Mouse (Mus musculus) heart, postnatal 10 days (tissue): Measurements from ENCODE around the gene Hist1h3c. TPM values are rescaled to one million over a fixed set of nuclear protein-coding genes. Genes with fewer than 3 reads are reported as not detected.
"Not testable (repeated sequence)": the region's sequence is repeated elsewhere in the genome, so short reads cannot be mapped to it uniquely, and the experiment has no call there.

Source experiments
- DNase-seq, 2 experiments: peaks; one replicate each; pipeline ENCODE4 v3.0.0; 2021
- intact Hi-C: fragments of 180-260 bp; cut with DNase I; formaldehyde crosslinking; loops from one replicate; pipeline ENCODE4 v1.15.1; 2025
- total RNA-seq, 2 experiments: library from RNA; stranded (reverse); gene quantifications; 2 replicates each; pipeline ENCODE4 v1.2.3; 2021

Hist1h3c gene
- 100 to 1,000 TPM in 1 of 2 experiments, 10 to 100 TPM in 1; 84.0 to 101 TPM for total RNA-seq

DNA sequence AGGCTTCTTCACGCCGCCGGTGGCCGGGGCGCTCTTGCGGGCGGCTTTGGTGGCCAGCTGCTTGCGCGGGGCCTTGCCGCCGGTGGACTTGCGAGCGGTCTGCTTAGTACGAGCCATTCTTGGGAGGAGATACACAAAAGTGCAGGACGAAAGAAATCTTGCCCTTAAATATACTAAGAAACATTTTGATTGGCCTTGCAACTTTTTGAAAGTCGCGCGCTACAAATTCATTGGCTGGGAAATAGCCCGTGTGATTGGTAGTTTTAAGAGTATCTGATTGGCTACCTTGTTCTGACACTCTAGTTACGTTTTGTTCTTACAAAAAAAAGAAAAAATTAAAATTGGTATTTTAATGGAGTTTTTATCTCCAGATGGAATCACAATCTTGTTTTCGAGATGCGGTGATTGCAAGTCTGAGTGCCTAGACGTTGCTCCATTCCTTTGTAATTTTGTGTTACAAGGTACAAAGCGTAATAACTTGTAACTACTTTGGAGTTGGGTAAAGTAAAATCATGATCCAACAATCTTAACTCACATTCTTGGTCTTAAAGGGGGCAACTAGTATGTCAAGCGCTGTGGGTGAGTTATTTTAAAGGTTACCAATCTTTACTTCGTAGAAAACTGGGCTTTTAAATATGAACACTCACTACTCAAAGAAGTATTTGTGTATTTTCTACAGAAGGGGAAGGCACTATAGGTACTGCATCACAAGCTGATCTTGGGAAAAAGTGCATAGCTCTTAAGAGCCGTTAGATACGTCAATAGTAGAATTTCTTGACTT lies at the start of gene Hist1h3c:
Hist1h3c (minus strand) TSS at position 222 of the 781 bp plus-strand sequence.
- peak; percentile 90 to 92 for DNase-seq
- intact Hi-C loops: loop anchor here (5.0 to 10.0 kb wide), 3 partner anchors 211 to 1921 kb away; partner anchors contain the start of genes Hist1h2af, Hist1h2ag, Hist1h2bj and Hist1h3g

DNA sequence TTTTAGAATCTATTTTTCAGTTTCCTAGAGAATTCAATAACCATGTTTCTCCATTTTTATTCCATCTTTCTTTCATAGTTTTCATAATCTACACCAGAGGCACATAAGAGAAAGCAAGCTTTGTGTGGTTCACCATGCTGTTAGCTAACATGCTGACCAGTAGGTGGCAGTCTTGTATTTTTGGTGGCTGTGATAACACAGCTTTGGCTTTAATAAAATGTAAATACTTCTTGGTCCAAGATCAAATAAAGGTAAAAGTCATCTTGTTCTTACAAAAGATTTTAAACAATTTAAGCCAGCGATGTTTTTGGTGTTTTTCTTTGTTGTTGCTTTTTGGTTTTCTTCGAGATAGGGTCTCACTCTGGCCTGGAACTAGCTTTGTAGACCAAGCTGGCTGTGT lies 47.1 kb upstream of the Hist1h3c start:
- intact Hi-C loops: loop anchor here (1.0 to 5.0 kb wide), 3 partner anchors 93 to 504 kb away; no protein-coding TSS in a partner anchor
- peak; percentile 38 to 67 for DNase-seq

DNA sequence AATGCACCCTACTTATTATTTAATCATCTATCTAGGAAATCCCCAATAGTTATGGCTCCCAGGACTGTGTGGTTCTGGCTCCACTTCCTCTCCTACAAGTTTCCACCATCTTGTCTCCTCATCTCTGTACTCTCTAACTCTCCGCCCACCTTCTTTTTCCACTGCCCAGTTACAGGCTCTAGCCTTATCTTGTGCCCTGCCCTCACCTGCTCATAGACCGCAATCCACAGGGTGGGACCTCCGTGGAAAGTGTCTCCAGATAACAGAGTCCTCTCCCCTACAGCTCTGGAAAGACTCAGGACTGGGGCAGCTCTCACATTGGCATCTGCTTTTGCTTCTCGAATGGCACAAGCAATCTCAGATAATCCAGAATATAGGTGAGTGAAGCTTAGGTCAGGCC lies 33.6 kb upstream of the Hist1h3c start:
- no peak for DNase-seq
- intact Hi-C loops: no loop called here

DNA sequence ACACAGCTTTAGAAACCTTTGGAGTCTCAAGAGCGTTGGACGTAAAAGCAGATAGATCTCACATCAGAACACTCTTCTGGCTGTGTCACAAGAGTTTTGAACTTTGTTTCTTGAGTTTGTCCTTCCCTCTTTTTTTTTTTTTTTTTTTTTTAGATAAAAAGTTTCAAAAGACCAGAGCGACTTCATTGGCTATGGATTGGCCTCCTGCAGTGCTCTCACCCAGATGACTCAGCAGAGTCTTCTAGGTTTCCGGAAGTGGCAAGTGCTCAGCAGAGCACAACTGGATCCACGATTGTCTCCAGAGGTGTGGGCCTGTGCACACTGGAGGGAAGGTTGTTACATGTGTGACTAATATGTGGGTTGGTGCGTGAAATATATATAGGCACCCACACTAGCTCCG lies 32.9 kb upstream of the Hist1h3c start:
- intact Hi-C loops: no loop called here
- no peak for DNase-seq

DNA sequence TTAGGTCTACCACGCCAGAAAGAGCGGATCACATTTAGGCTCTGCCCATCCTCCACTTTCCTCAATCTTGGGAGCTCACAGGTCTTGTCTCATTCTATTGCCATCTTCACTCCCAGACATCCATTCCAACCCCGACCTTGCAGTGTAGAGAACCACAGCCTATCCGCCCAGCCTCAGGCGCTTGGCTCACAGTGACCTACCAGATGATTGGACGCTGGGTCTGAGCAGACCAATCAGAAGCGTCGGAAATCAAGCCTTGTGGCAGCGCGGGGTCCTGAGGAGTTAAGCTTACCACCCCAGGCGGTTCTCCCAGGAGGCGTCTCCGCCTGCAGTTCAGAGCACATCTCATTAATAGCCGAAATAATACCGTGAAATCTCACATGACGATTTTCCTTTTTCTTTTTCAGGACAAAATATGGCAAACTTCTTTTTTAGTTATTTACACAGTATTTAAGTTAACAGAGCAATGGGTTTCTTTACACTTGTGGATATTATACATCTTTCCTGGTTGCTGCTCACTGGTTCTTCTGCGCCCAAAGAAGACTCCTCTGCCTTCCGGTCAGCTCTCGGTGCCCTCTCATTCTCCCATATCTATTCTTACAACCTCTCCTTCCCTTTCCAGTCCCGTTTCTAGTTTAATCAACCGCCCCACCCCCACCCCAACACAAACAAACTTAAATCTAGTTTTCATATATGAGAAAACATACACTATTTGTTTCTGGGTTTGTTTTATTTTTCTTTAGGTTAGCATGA lies 27.3 kb upstream of the Hist1h3c start:
- DNase-seq: peak; percentile 55 to 58
- intact Hi-C loops: no loop called here

DNA sequence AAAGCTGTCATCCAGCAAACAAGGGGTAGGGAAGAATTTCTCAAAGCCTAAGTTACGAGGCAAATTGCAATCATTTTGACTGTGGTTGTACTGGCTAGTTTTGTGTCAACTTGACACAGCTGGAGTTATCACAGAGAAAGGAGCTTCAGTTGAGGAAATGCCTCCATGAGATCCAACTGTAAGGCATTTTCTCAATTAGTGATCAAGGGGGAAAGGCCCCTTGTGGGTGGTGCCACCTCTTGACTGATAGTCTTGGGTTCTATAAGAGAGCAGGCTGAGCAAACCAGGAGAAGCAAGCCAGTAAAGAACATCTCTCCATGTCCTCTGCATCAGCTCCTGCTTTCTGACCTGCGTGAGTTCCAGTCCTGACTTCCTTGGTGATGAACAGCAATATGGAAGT lies 24.2 kb upstream of the Hist1h3c start, which contains the start of gene Trim38:
Trim38 (plus strand) TSS at position 301 of the 400 bp plus-strand sequence.
- intact Hi-C loops, DNase-seq: not testable (repeated sequence)

DNA sequence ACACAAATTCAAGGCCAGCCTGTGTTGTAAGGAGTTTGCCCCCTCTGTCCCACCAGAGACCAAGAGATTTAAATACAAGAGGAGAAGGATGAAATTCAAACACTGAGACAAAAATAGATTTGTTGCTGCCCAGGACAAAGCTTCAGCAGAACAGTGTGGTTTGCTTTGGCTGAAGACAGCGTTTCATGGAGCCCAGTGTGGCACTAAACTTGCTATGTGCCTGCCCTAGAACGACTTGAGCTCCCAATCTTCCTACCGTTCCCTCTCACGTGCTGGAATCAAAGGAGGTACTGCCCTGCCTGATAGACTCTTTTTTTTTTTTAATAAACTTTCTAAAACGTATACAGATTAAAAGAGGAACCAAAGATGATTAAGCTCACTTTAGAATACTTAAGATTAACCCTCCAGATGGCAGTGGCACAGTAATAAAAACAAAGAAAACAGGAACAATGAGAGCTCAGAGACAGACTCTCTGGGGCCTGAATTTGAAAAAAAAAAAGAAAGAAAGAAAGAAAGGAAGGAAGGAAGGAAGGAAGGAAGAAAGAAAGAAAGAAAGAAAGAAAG lies 23.5 kb upstream of the Hist1h3c start:
- DNase-seq: no peak
- intact Hi-C loops: no loop called here

DNA sequence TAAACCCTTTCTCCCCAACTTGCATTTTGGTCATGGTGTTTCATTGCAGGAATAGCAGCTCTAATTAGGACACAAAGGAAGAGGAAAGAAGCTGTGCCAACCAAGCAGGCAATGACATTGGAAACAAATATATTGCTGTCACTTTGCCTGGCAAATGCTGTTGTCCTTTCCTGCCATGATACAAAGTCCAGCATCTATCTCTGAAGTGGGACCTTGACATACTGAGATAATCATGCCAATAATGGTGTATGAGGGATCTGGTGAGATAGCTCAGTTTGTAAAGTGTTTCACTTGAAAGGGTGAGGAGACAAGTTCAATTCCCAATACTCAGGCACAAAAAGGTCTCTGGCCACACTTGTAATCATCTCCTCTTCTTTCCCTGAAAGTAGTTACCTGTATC lies 21.4 kb upstream of the Hist1h3c start:
- DNase-seq: no peak
- intact Hi-C loops: no loop called here

DNA sequence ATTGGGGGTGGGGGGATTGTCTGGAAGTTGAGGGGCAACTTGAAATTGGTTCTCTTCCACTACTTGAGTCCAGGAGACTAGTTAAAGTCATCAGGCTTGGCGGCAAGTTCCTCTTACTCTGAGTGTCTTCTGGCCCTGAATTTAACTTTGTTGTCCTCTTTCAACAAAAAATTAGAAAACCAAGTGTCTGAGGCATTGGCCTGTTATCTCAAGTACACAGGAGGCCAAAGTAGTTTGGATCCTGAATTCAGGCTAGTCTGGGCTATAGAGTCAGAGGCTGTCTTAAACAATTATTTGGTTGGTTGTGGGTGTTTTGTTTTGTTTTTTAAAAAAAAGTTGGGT lies 19.7 kb upstream of the Hist1h3c start:
- no peak for DNase-seq
- intact Hi-C loops: no loop called here

DNA sequence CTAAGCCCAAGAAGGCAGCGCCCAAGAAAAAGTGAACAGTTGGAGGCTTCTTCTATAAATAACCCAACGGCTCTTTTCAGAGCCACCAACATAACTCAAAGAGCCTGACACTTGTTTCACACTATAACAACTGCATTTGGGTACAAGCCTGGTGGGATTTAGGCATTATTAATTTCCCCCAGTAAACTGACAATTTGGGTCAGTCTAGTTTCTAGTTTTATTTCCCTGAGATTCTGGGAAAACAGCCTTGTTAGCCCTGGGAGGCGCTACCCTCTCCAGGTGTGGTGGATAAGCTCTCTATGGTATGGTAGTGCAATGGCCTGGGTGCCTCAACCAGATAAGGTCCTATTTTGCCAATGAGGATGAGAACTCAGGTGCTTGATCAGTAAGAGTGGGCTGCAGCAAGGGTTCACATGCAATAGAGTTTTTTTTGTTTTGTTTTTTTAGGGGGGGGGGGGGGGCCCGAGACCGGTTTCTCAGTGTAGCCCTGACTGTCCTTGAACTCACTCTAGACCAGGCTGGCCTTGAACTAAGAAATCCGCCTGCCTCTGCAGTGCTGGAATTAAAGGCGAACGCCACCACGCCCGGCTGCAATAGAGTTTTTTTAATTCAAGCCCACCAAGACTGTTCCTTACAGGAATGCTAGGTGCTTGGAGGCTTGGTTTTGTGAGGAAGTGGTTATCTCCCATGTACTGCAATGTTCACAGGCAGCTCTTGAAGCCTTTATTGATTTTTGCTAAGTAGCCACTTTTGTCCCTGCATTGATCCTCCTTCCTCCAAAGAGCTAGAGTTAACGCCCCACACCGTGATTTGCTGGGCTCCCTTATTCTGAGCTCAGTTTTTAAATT lies 19.1 kb upstream of the Hist1h3c start:
- intact Hi-C loops: loop anchor here (5.0 kb wide), 1 partner anchor 1712 kb away; no protein-coding TSS in a partner anchor

DNA sequence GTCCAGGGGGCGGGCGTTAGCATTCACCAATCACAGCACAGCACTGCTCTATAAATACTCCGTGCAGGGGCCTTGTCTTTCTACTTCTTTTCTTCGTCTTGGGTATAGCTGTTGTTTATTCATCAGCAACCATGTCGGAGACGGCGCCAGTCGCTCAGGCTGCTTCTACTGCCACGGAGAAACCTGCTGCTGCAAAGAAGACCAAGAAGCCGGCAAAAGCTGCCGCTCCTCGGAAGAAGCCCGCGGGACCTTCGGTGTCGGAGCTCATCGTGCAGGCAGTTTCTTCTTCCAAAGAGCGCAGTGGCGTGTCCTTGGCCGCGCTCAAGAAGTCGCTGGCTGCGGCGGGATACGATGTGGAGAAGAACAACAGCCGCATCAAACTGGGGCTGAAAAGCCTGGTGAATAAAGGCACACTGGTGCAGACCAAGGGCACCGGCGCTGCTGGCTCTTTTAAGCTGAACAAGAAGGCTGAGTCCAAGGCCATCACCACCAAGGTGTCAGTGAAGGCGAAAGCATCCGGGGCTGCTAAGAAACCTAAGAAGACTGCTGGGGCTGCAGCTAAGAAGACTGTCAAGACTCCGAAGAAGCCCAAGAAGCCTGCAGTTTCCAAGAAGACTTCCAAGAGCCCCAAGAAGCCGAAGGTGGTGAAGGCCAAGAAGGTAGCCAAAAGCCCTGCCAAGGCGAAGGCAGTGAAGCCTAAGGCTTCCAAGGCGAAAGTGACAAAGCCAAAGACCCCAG lies 18.4 kb upstream of the Hist1h3c start, which contains the start of gene Hist1h1a:
Hist1h1a (plus strand) TSS at position 81 of the 738 bp plus-strand sequence.
- peak; percentile 87 to 89 for DNase-seq
- intact Hi-C loops: loop anchor here (5.0 kb wide), 1 partner anchor 1711 kb away; no protein-coding TSS in a partner anchor

More for the DNA sequence above, 19.1 kb upstream of the Hist1h3c start:
- DNase-seq: no peak

DNA sequence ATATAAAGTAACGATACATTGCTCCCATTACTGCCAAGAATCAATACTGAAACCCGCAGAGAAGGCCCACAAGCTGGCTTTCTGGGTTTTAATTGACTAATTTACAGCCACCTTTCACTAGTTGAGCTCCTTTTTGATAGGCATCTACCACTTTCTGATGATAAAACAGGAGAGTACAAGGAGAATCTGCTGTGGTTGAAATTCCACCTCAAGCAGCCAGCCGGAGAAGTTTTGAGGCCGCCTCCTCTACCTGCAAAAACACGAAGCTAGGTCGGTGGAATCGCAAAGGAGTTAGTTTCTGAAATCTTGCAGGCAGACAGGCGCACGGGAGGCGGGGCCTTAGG lies 17.8 kb upstream of the Hist1h3c start:
- intact Hi-C loops: loop anchor here (5.0 kb wide), 1 partner anchor 1711 kb away; no protein-coding TSS in a partner anchor
- DNase-seq: no peak

DNA sequence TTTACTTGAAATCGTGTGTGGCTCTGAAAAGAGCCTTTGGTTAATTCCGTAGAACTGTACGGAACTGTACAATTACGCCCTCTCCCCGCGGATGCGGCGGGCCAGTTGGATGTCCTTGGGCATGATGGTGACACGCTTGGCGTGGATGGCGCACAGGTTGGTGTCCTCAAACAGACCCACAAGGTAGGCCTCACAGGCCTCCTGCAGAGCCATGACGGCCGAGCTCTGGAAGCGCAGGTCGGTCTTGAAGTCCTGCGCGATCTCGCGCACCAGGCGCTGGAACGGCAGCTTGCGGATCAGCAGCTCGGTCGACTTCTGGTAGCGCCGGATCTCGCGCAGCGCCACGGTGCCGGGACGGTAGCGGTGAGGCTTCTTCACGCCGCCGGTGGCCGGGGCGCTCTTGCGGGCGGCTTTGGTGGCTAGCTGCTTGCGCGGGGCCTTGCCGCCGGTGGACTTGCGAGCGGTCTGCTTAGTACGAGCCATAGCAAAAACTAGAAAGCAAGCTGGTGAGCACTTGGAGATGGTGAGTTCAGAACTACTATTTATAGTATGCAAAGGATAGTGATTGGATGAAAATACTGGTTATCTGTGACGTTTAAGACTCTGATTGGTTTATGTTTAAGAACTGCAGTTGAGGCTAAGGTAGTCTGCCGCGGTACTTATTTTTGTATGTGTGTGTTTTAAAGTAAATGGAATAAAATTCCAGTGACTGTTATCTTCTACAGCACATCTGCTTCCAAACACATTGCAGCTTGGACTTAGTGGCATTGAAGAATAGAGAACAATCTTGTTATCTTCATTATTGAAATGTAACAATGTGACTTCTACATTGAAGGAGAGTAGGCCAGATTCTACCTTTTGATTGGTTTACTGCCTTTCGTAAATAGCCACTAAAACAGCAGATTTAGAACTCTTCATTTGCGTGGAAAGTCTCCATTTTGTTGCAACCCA lies 16.7 kb upstream of the Hist1h3c start, which contains the start of gene Hist1h3a:
Hist1h3a (minus strand) TSS at position 516 of the 951 bp plus-strand sequence.
- DNase-seq: peak; percentile 70 to 80
- intact Hi-C loops: loop anchor here (5.0 kb wide), 1 partner anchor 1710 kb away; no protein-coding TSS in a partner anchor

DNA sequence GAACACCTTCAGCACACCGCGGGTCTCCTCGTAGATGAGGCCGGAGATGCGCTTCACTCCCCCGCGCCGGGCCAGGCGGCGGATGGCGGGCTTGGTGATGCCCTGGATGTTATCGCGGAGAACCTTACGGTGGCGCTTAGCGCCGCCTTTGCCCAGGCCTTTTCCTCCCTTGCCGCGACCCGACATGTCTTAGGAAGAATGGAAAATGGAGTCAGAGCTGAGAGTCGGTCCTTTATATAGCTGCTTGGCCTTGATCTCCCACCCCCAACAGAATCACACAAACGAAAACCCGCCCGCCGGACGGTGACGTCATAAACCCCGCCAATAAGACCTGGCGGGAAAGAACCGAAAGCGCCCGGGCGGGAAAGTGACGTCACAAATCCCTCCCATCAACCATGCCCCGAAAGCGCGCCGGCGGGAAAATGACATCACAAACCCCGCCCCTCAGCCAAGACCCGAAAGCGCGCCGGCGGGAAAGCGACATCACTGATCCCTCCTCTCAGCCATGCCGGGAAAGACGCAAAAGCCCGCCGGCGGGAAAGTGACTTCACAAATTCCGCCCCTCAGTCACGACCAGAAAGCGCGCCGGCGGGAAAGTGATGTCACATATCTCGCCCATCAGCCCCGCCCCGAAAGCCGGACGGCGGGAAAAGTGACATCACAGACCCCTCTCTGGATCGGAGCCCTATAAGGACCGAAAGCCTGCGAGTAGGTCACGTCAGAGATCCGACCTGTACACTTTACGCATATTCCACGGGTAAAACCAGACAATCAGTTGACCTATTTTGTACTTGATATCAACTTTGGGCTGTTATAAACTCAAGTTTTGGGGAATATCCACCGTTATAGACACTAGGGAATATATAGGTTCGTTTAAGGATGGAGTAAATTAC lies 15.8 kb upstream of the Hist1h3c start, which contains the start of gene Hist1h4a:
Hist1h4a (minus strand) TSS at position 259 of the 893 bp plus-strand sequence.
- intact Hi-C loops: loop anchor here (5.0 kb wide), 1 partner anchor 1709 kb away; no protein-coding TSS in a partner anchor
- peak; percentile 98 to 99 for DNase-seq

DNA sequence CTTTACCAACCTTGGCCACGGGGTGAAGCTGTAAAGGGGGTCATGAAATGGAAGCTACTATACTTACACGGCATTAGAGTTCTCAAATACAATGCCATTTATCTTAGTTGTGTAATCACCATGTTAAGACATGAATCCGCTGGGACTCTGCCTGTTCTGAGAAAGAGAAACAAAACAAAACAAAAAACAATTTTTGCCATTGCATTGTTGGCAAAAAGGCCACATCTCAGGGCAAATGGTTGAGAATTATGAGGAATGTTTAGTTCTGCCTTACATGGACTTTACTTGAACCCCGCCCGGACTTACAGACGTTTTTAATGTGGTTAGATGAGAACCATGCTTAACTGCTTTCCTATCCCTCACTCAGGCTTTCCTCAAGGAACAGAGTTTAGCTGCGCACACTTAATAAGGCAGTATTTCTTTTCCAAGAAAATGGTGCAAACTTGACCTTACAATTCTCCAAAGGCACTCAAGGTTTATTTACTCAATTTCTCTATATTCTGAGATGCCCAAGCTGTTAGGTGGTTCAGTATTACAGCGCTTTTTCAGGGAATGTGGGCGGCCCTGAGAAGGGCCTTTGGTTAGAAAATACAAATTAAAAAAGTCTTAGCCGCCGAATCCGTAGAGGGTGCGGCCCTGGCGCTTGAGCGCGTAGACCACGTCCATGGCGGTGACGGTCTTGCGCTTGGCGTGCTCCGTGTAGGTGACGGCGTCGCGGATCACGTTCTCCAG lies 15.0 kb upstream of the Hist1h3c start:
- no peak for DNase-seq

DNA sequence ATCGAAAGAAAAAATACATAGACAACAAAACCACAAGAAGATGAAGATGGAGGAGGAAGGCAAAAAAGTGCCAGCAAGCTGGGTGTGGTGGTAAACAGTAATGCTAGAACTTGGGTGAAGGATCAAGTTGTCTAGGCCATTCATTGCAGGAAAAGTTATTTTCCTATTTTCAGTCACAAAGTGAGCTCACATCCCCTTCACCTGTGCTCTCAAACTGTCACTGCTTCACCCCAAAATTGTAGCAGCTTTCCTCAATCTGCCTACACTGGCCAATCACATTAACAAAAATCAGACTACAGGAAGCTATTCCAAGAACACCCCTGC lies 14.5 kb upstream of the Hist1h3c start:
- intact Hi-C loops: loop anchor here (5.0 to 10.0 kb wide), 3 partner anchors 1708 to 2005 kb away; partner anchors contain the start of genes Hist1h2ah, Hist1h2ak, Hist1h2bk and Hist1h2bn
- DNase-seq: no peak

More for the DNA sequence above, 15.0 kb upstream of the Hist1h3c start:
- intact Hi-C loops: loop anchor here (5.0 kb wide), 1 partner anchor 1708 kb away; no protein-coding TSS in a partner anchor
